Mouse (Mus musculus): ENCODE results near the gene Ap2a1. TPM values are rescaled to one million over a fixed set of nuclear protein-coding genes. Genes with fewer than 3 reads are reported as not detected.

Ap2a1 gene
- polyA plus RNA-seq, 1 experiment from 2014 or later, result 73.9 TPM

- no peak overlapping the region for H3K4me3 ChIP-seq
Observed at GRCm38 (mm10) chr7:44960512-44960910, 31.2 kb upstream of the Ap2a1 start.

GRCm38 (mm10) chr7:44959874-44960511, 30.7 kb upstream of the Ap2a1 start:
- peaks cover 6% of the 10 kb centered on the region; the same call in 1 of the 2 replicates for H3K4me1 ChIP-seq
- H3K36me3 ChIP-seq, result peaks cover 38% of the 10 kb centered on the region
- no peaks in the 10 kb centered on the region for H3K9me3 ChIP-seq
- DNase-seq (ENCODE audit: low spot score), result no peak
- H3K27me3 ChIP-seq (ENCODE audit: insufficient read depth, poor library complexity, severe bottlenecking), result peaks cover 5% of the 10 kb centered on the region; the same call in 1 of the 2 replicates
- no peak overlapping the region for H3K27ac ChIP-seq
- WGBS, result 86% methylated on average over 10 of the region's 10 CpGs
- 0 out of 2 replicates have a peak overlapping the region, but pooled peaks have one; percentile 3 for H3K4me3 ChIP-seq

More at GRCm38 (mm10) chr7:44960512-44960910, 31.2 kb upstream of the Ap2a1 start:
- 85% methylated on average over 13 of the region's 13 CpGs for WGBS
- DNase-seq (ENCODE audit: low spot score), result no peak
- Histone ChIP-seq H3K4me1 (peaks cover 6% of the 10 kb centered on the region; the same call in 1 of the 2 replicates), H3K36me3 (peaks cover 43% of the 10 kb centered on the region), H3K9me3 (no peaks in the 10 kb centered on the region), H3K27me3 (ENCODE audit: insufficient read depth, poor library complexity, severe bottlenecking) (peaks cover 5% of the 10 kb centered on the region; the same call in 1 of the 2 replicates), H3K27ac (no peak overlapping the region)

- Histone ChIP-seq H3K4me1 (peaks cover 6% of the 10 kb centered on the region; the same call in 1 of the 2 replicates), H3K4me3 (no peak overlapping the region), H3K27ac (no peak overlapping the region), H3K9me3 (no peaks in the 10 kb centered on the region), H3K36me3 (peaks cover 36% of the 10 kb centered on the region), H3K27me3 (ENCODE audit: insufficient read depth, poor library complexity, severe bottlenecking) (peaks cover 6% of the 10 kb centered on the region; the same call in 1 of the 2 replicates)
- DNase-seq (ENCODE audit: low spot score), result no peak
- 67% methylated on average over 8 of the region's 8 CpGs for WGBS
Observed at GRCm38 (mm10) chr7:44959281-44959680, 30.0 kb upstream of the Ap2a1 start.

GRCm38 (mm10) chr7:44958208-44958607, 28.9 kb upstream of the Ap2a1 start:
- no peak for DNase-seq (ENCODE audit: low spot score)

GRCm38 (mm10) chr7:44957183-44957835, 28.0 kb upstream of the Ap2a1 start:
- Histone ChIP-seq H3K9me3 (no peaks in the 10 kb centered on the region), H3K27me3 (ENCODE audit: insufficient read depth, poor library complexity, severe bottlenecking) (peaks cover 11% of the 10 kb centered on the region; the same call in 1 of the 2 replicates), H3K36me3 (peaks cover 21% of the 10 kb centered on the region), H3K4me1 (peaks cover 15% of the 10 kb centered on the region), H3K4me3 (no peak overlapping the region), H3K27ac (no peak overlapping the region)
- DNase-seq (ENCODE audit: low spot score), result peak; percentile 71
- WGBS, result 66% methylated on average over 20 of the region's 20 CpGs

More at GRCm38 (mm10) chr7:44958208-44958607, 28.9 kb upstream of the Ap2a1 start:
- H3K27ac ChIP-seq, result no peak overlapping the region
- WGBS, result 53% methylated on average over 7 of the region's 7 CpGs
- H3K36me3 ChIP-seq, result peaks cover 28% of the 10 kb centered on the region
- no peak overlapping the region for H3K4me3 ChIP-seq
- no peaks in the 10 kb centered on the region for H3K9me3 ChIP-seq
- peaks cover 6% of the 10 kb centered on the region; the same call in 1 of the 2 replicates for H3K4me1 ChIP-seq
- peaks cover 11% of the 10 kb centered on the region; the same call in 1 of the 2 replicates for H3K27me3 ChIP-seq (ENCODE audit: insufficient read depth, poor library complexity, severe bottlenecking)

GRCm38 (mm10) chr7:44956266-44956665, 27.0 kb upstream of the Ap2a1 start:
- peaks cover 24% of the 10 kb centered on the region for H3K4me1 ChIP-seq
- H3K36me3 ChIP-seq, result peaks cover 13% of the 10 kb centered on the region
- peaks cover 20% of the 10 kb centered on the region for H3K27me3 ChIP-seq (ENCODE audit: insufficient read depth, poor library complexity, severe bottlenecking)
- no peaks in the 10 kb centered on the region for H3K9me3 ChIP-seq
- H3K4me3 ChIP-seq, result no peak overlapping the region
- 63% methylated on average over 6 of the region's 6 CpGs for WGBS
- DNase-seq (ENCODE audit: low spot score), result no peak
- H3K27ac ChIP-seq, result no peak overlapping the region

- H3K4me1 ChIP-seq, result peaks cover 24% of the 10 kb centered on the region
- peaks cover 7% of the 10 kb centered on the region for H3K36me3 ChIP-seq
- H3K27me3 ChIP-seq (ENCODE audit: insufficient read depth, poor library complexity, severe bottlenecking), result peaks cover 27% of the 10 kb centered on the region
- H3K27ac ChIP-seq, result no peak overlapping the region
- no peak overlapping the region for H3K4me3 ChIP-seq
- DNase-seq (ENCODE audit: low spot score), result no peak
- H3K9me3 ChIP-seq, result no peaks in the 10 kb centered on the region
- WGBS, result 53% methylated on average over 5 of the region's 5 CpGs
Observed at GRCm38 (mm10) chr7:44955628-44956027, 26.3 kb upstream of the Ap2a1 start.

GRCm38 (mm10) chr7:44954091-44954885, 25.0 kb upstream of the Ap2a1 start:
- DNase-seq (ENCODE audit: low spot score), result no peak
- no peak overlapping the region for H3K27ac ChIP-seq
- WGBS, result 74% methylated on average over 12 of the region's 12 CpGs
- H3K4me3 ChIP-seq, result no peak overlapping the region
- H3K9me3 ChIP-seq, result no peaks in the 10 kb centered on the region
- H3K36me3 ChIP-seq, result peaks cover 3% of the 10 kb centered on the region; the same call in 1 of the 2 replicates
- peaks cover 40% of the 10 kb centered on the region for H3K27me3 ChIP-seq (ENCODE audit: insufficient read depth, poor library complexity, severe bottlenecking)
- peaks cover 24% of the 10 kb centered on the region for H3K4me1 ChIP-seq

GRCm38 (mm10) chr7:44953561-44953960, 24.3 kb upstream of the Ap2a1 start:
- WGBS, result 51% methylated on average over 14 of the region's 14 CpGs
- peaks cover 42% of the 10 kb centered on the region for H3K27me3 ChIP-seq (ENCODE audit: insufficient read depth, poor library complexity, severe bottlenecking)
- no peak overlapping the region for H3K27ac ChIP-seq
- peaks cover 24% of the 10 kb centered on the region for H3K4me1 ChIP-seq
- H3K4me3 ChIP-seq, result no peak overlapping the region
- no peak for DNase-seq (ENCODE audit: low spot score)
- H3K36me3 ChIP-seq, result no peaks in the 10 kb centered on the region
- H3K9me3 ChIP-seq, result no peaks in the 10 kb centered on the region

- H3K27ac ChIP-seq, result peak overlapping the region; percentile 74; the same call in 1 of the 2 replicates
- H3K4me3 ChIP-seq, result peak overlapping the region; percentile 56
- H3K36me3 ChIP-seq, result no peaks in the 10 kb centered on the region
- peaks cover 49% of the 10 kb centered on the region for H3K27me3 ChIP-seq (ENCODE audit: insufficient read depth, poor library complexity, severe bottlenecking)
- DNase-seq (ENCODE audit: low spot score), result peak; percentile 97
- H3K4me1 ChIP-seq, result peaks cover 23% of the 10 kb centered on the region
- H3K9me3 ChIP-seq, result no peaks in the 10 kb centered on the region
- WGBS, result 6% methylated on average over 24 of the region's 24 CpGs
Observed at GRCm38 (mm10) chr7:44952611-44953306, 23.5 kb upstream of the Ap2a1 start.

- Histone ChIP-seq H3K27me3 (ENCODE audit: insufficient read depth, poor library complexity, severe bottlenecking) (peaks cover 48% of the 10 kb centered on the region), H3K27ac (peak overlapping the region; percentile 74; the same call in 1 of the 2 replicates), H3K36me3 (no peaks in the 10 kb centered on the region), H3K9me3 (no peaks in the 10 kb centered on the region), H3K4me1 (peaks cover 18% of the 10 kb centered on the region), H3K4me3 (peak overlapping the region; percentile 56)
- DNase-seq (ENCODE audit: low spot score), result peak; percentile 87
- 1% methylated on average over 10 of the region's 10 CpGs for WGBS
Observed at GRCm38 (mm10) chr7:44951960-44952359, 22.7 kb upstream of the Ap2a1 start.

- Histone ChIP-seq H3K27ac (no peak overlapping the region), H3K9me3 (no peaks in the 10 kb centered on the region), H3K27me3 (ENCODE audit: insufficient read depth, poor library complexity, severe bottlenecking) (peaks cover 48% of the 10 kb centered on the region), H3K4me1 (peaks cover 18% of the 10 kb centered on the region), H3K36me3 (no peaks in the 10 kb centered on the region), H3K4me3 (no peak overlapping the region)
- 73% methylated on average over 6 of the region's 6 CpGs for WGBS
- DNase-seq (ENCODE audit: low spot score), result no peak
Observed at GRCm38 (mm10) chr7:44949922-44950321, 20.6 kb upstream of the Ap2a1 start.

Measured in heart, embryonic 10.5 days (tissue).